Mouse (Mus musculus): ENCODE measurements around the gene Map6.

DNA sequence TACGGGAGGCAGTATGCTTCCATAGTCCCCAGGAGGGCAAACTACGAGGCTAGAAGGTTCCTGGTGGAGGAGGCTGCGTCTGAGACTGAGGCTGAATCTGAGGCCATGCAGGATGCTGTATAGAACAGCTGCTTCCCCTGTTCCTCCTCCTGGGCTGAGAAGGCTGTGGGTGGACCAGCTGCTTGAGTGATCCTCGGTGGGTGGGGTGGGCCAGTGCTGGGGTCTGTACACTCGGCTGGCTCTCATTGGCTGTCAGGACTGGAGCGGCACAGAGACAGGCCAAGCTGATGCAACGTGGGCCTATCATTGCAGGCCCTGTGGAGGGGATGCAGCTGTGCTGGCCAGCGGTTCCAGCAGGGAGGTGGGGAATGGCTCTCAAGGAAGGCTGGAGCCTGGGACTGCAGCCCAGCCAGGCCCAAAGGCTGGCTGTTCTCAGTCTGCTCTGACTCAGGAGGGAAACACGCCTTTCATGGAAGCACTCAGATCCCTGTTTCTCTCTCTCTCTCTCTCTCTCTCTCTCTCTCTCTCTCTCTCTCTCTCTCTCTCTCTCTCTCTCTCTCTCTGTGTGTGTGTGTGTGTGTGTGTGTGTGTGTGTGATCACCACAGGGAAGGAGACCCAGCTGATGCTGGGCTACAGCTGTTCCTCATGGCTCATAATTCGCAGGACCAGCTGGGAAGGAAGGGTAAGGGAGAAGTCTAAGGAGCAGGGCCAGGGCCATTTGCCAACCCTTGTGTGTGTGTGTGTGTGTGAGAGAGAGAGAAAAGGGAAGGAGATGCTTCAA is 93.0 kb downstream of the Map6 start:
- TF ChIP-seq CTCF (IDR thresholded peaks at IDR 0.05; ENCODE audit: extremely low read depth, insufficient read depth, insufficient read length, insufficient replicate concordance) (no peak), POLR2A (IDR thresholded peaks at IDR 0.05; ENCODE audit: low read depth, low read length) (no peak)

All from spleen, adult 2 months (tissue).